Mouse (Mus musculus) inflammation-experienced regulatory T-cells, adult 16 weeks (primary cell): ENCODE results near the gene Mob2. TPM values are rescaled to one million over a fixed set of nuclear protein-coding genes. Genes with fewer than 3 reads are reported as not detected.

Experiments used
- polyA plus RNA-seq: library from polyadenylated mRNA; unstranded; fragments of 100-300 nt; shearing (Covaris generic); gene quantifications from one replicate; pipeline ENCODE4 v1.2.1, GENCODE M21; 2017

Gene Mob2
- polyA plus RNA-seq, result 98.5 TPM

GRCm38 (mm10) chr7:142060931-142061565, at the start of gene Mob2:
Gene Mob2 (minus strand): TSS chr7:142061065.

GRCm38 (mm10) chr7:142095183-142095931, 34.5 kb upstream of the Mob2 start, which contains the start of gene Dusp8:
Gene Dusp8 (minus strand): TSS chr7:142095843.

Other genes starting within 250 kb of the Mob2 start
- 0.02 TPM for gene Muc5b, start 222.0 kb downstream of the Mob2 start, polyA plus RNA-seq
- gene Tollip, start 142.6 kb downstream of the Mob2 start, polyA plus RNA-seq, result 56.7 TPM
- gene Brsk2, start 111.3 kb downstream of the Mob2 start, polyA plus RNA-seq, result 0.68 TPM
- gene Dusp8, start 34.8 kb upstream of the Mob2 start, polyA plus RNA-seq, result not detected
- gene Gm45618, start 59.7 kb upstream of the Mob2 start, polyA plus RNA-seq, result not detected
- gene Gm39115, start 75.0 kb upstream of the Mob2 start, polyA plus RNA-seq, result not detected
- gene Gm45337, start 83.5 kb upstream of the Mob2 start, polyA plus RNA-seq, result not detected
- not detected for gene Gm29735, start 96.0 kb upstream of the Mob2 start, polyA plus RNA-seq
- gene Gm4553, start 104.7 kb upstream of the Mob2 start, polyA plus RNA-seq, result not detected
- gene Krtap5-2, start 114.9 kb upstream of the Mob2 start, polyA plus RNA-seq, result not detected
- not detected for gene Gm10153, start 129.3 kb upstream of the Mob2 start, polyA plus RNA-seq
- not detected for gene Krtap5-3, start 140.3 kb upstream of the Mob2 start, polyA plus RNA-seq
- not detected for gene Gm7579, start 150.8 kb upstream of the Mob2 start, polyA plus RNA-seq
- not detected for gene Krtap5-5, start 168.9 kb upstream of the Mob2 start, polyA plus RNA-seq
- gene Gm40460, start 180.0 kb upstream of the Mob2 start, polyA plus RNA-seq, result not detected
- gene Gm2431, start 197.3 kb upstream of the Mob2 start, polyA plus RNA-seq, result not detected
- not detected for gene Gm4559, start 213.3 kb upstream of the Mob2 start, polyA plus RNA-seq
- not detected for gene Krtap5-1, start 236.1 kb upstream of the Mob2 start, polyA plus RNA-seq
- not detected for gene Krtap5-4, start 242.5 kb upstream of the Mob2 start, polyA plus RNA-seq